Mouse (Mus musculus): ENCODE measurements around the gene 2310057J18Rik.
"Not testable (repeated sequence)": the region's sequence is repeated elsewhere in the genome, so short reads cannot be mapped to it uniquely, and the experiment has no call there.

Gene 2310057J18Rik

GRCm38 (mm10) chr10:28986203-28986602 lies at the start of gene 2310057J18Rik:
Gene 2310057J18Rik (minus strand): TSS chr10:28986303.
- DNase-seq (ENCODE audit: low spot score in 2 of 2), result no peak

GRCm38 (mm10) chr10:29029960-29030359 lies 43.9 kb upstream of the 2310057J18Rik start:
- DNase-seq (ENCODE audit: low spot score in 2 of 2), result not testable (repeated sequence)

- DNase-seq (ENCODE audit: low spot score in 2 of 2), result no peak
Measured at GRCm38 (mm10) chr10:29019496-29020270, 33.6 kb upstream of the 2310057J18Rik start.

DNA sequence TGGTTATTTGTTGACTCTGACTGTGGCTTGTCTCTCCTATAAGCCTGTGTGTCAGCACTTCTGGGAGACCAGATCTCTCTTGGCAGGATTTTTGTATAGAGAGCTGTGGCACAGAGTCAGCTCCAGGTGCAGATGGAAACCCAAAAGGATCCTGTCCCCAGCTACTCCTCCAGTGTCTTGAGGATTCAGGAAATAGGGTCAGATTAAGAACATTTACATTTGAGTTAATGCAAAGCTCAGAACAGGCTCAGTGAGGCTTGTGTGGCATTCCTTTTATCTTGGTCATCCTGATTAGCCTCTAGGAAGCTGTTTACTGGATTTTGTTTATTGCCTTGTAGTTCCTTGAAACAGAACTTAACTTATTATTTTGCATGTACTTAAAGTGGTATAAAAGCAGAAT lies 11.7 kb upstream of the 2310057J18Rik start:
- no peak for DNase-seq (ENCODE audit: low spot score in 2 of 2)

DNA sequence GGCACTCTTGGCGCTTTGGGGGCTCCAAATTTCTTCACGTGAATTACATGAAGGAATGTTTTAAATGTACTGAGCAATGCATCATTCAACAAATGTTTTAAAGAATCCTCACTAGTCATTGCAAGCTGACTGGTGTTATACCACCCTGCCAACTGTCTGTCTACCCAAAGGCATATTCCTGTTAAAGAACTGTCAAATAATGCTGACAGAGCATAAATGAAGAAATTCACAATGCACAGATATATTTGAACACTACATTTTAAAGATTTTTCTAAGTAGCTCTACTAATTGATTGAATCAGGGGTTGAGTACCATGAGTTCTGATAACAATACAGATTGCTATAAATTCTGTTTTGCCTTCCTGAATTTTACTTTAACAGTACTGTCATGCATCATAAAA lies 2.9 kb upstream of the 2310057J18Rik start:
- DNase-seq (ENCODE audit: low spot score in 2 of 2), result no peak

DNA sequence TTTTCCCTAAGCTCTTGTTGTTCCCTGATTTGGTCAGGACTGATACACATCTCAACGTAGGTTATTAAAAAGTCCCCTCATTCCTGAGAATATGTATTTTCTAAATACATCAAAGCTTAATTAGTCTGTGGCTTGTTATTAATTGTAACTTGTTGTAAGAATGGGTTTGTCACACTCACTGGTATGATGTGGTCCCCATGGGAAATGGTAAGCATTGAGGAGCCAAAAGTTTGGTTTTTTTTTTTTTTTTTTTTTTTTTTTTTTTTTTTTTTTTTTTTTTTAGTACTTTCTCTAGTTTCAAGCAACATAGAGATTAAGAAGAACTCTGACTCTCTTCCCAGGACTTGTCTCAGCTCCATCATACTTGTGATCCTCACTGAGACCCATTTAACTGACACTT lies 17.9 kb downstream of the 2310057J18Rik start:
- DNase-seq (ENCODE audit: low spot score in 2 of 2), result no peak

GRCm38 (mm10) chr10:28955138-28955537 lies 31.0 kb downstream of the 2310057J18Rik start:
- peak in 1 of 2 experiments; percentile 1 for DNase-seq (ENCODE audit: low spot score in 2 of 2)

DNA sequence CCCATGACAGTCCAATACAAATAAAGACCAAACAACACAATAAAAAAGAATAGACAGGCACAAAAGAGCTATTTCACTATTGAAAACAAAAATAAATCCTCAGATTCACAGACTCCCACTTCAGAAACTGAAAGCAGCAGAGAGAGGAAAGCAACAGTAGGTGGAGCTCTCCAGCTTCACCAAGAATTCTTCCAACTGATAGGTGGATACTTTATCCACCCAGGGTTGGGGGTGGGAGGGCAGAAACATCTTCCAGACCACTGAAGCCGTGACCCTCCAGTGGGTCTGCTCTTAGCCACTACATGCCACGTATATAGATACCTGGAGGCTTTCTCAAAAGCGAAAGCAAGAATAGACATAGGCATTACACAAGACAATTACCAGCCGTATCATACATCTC lies 31.6 kb downstream of the 2310057J18Rik start:
- no peak for DNase-seq (ENCODE audit: low spot score in 2 of 2)

Measured in spleen, postnatal 14 days (tissue).